Mouse (Mus musculus) neural tube, embryonic 12.5 days (tissue): ENCODE measurements around the gene Aida. TPM values are rescaled to one million over a fixed set of nuclear protein-coding genes. Genes with fewer than 3 reads are reported as not detected.

Experiments used
- ATAC-seq: fragments of 200-750 bp; cut with Nextera tagmentation; 2 replicates; pipeline ENCODE4 v1.8.0; 2017; ENCODE audit warnings: low read depth, mild to moderate bottlenecking, moderate TSS enrichment, moderate library complexity; ENCODE audit not compliant: low FRiP score
- H3K27ac ChIP-seq: fragments of 300-500 bp; sonication (generic); 2 replicates; pipeline ENCODE4 v1.5.1; 2016
- H3K27me3 ChIP-seq: fragments of 300-500 bp; sonication (generic); replicated peaks from 2 replicates; pipeline ENCODE4 v1.6.1; 2016; ENCODE audit warnings: mild to moderate bottlenecking
- H3K36me3 ChIP-seq: fragments of 300-500 bp; sonication (generic); 2 replicates; pipeline ENCODE4 v1.6.1; 2016; ENCODE audit warnings: mild to moderate bottlenecking
- H3K4me1 ChIP-seq: fragments of 300-500 bp; sonication (generic); 2 replicates; pipeline ENCODE4 v1.6.1; 2016
- H3K4me2 ChIP-seq: fragments of 300-500 bp; sonication (generic); replicated peaks from 2 replicates; pipeline ENCODE4 v1.6.1; 2016; ENCODE audit warnings: mild to moderate bottlenecking
- H3K4me3 ChIP-seq: fragments of 300-500 bp; sonication (generic); 2 replicates; pipeline ENCODE4 v1.5.1; 2016
- H3K9ac ChIP-seq: fragments of 300-500 bp; sonication (generic); 2 replicates; pipeline ENCODE4 v1.6.1; 2016; ENCODE audit warnings: mild to moderate bottlenecking
- H3K9me3 ChIP-seq: fragments of 300-500 bp; sonication (generic); 2 replicates; pipeline ENCODE4 v1.6.1; 2016; ENCODE audit warnings: mild to moderate bottlenecking
- WGBS: fragments of 180-500 bp; shearing (Covaris S2); methylation state at CpG from one replicate; pipeline ENCODE4 v1.1.7; 2016; 5-methylcytosine and 5-hydroxymethylcytosine counted together
- polyA plus RNA-seq: library from polyadenylated mRNA; unstranded; fragments of >200 nt; fragmentation: Nextera tagmentation; extraction: Ambion mirVana; gene quantifications from 2 replicates; pipeline ENCODE4 v1.2.1, GENCODE M21; 2016

Gene Aida
- polyA plus RNA-seq = 57.7 and 68.8 TPM in 2 replicates

DNA sequence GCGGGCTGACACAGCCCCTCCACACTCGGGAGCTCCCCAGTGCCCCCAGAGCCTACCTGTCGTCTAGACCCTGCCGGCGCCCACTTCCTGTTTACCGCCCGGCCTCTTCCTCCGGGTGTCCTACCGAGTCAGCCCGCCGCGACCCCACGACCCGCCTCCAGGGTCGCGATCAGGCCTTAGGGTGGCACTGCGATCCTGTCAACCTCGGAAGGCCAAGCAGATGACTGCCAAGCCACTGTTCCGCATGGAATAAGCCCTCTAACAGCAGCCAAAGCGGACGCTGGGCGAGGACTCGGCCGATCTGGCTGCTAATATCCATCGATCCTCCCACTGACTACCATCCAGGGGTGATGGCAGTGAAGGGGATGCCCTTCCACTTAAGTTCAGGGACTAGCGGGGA is at the start of gene Aida:
Aida (plus strand) TSS at position 126 of the 400 bp plus-strand sequence.
- H3K4me2 ChIP-seq = peak within 1 kb of the TSS; percentile 60
- peak within 1 kb of the TSS; percentile 49 for H3K9ac ChIP-seq
- no peaks in the 10 kb centered on the region for H3K4me1 ChIP-seq
- H3K27me3 ChIP-seq = no peaks in the 10 kb centered on the region
- peak; percentile 37 for ATAC-seq
- under 1% methylated on average over 26 of the region's 26 CpGs for WGBS
- peak within 1 kb of the TSS; percentile 49 for H3K4me3 ChIP-seq
- H3K36me3 ChIP-seq = 0 out of 2 replicates have a peak, but pooled peaks cover 14% of the 10 kb centered on the region
- no peak within 1 kb of the TSS for H3K27ac ChIP-seq
- H3K9me3 ChIP-seq = no peaks in the 10 kb centered on the region

DNA sequence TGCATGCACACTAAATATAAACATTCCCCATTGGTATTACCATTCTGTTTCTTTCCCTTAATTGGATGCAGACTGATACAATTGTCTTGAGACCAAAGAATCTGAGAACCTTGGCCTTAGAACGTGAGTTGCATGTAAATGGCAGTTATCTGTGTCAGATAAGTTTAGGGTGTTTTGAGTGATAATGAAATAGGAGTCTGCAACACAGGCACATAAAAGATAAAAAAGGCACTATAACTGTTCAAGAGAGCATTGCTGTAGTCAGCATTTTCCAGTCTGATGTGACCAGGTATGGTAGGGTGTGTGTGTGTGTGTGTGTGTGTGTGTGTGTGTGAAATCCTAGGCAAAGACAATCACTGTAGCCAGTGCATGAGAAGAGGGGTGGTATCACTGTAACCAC is 48.2 kb upstream of the Aida start:
- no peak for ATAC-seq
- 52% methylated on average over 1 of the region's 1 CpGs for WGBS
- Histone ChIP-seq H3K4me1 (no peaks in the 10 kb centered on the region), H3K4me2 (no peak overlapping the region), H3K36me3 (no peaks in the 10 kb centered on the region), H3K9me3 (0 out of 2 replicates have a peak, but pooled peaks cover 8% of the 10 kb centered on the region), H3K27ac (no peak overlapping the region), H3K27me3 (no peaks in the 10 kb centered on the region), H3K9ac (no peak overlapping the region), H3K4me3 (no peak overlapping the region)

DNA sequence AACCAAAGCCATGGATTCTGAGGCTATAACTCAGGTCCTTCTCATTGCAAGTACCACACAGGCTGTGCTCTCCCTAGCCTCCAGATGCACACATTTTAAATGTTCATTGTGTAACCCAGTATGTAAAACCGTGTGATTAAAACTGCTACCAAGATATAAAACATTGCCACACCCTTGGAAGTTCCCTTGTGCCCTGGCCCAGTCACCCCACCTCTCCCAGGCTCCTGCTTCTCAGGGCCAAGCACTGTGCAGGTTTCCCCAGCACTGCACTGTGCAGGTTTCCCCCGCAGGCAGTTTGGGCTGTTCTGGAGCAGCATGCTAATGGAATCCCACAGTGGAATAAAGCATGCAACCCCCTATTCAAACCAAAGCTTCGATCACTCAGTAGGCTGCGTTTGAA is 45.8 kb upstream of the Aida start:
- Histone ChIP-seq H3K4me1 (no peaks in the 10 kb centered on the region), H3K36me3 (no peaks in the 10 kb centered on the region), H3K9ac (no peak overlapping the region), H3K4me3 (no peak overlapping the region), H3K27me3 (no peaks in the 10 kb centered on the region), H3K4me2 (no peak overlapping the region), H3K9me3 (no peaks in the 10 kb centered on the region), H3K27ac (no peak overlapping the region)
- WGBS = 77% methylated on average over 4 of the region's 4 CpGs
- ATAC-seq = no peak

DNA sequence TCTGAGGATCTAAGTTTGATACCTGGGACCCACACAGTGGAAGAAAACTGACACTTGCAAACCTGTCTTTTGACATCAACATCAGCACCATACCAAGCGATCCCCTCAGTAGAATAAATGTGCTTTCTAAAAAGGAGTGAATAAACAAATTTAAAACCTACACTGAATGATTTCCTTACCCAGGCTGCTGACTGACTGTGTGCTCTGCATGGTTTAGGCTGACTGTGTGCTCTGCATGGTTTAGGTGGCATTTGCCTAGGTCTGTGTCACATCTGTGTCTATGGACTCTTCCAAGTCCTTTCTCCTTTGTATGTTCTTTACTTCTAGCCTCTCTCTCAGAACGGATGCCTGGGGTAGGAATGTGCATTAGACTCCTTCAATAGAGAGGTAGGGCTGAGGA is 44.6 kb upstream of the Aida start:
- no peaks in the 10 kb centered on the region for H3K9me3 ChIP-seq
- H3K4me2 ChIP-seq = no peak overlapping the region
- no peak overlapping the region for H3K9ac ChIP-seq
- no peak overlapping the region for H3K27ac ChIP-seq
- H3K36me3 ChIP-seq = no peaks in the 10 kb centered on the region
- no peak overlapping the region for H3K4me3 ChIP-seq
- H3K27me3 ChIP-seq = no peaks in the 10 kb centered on the region
- no peaks in the 10 kb centered on the region for H3K4me1 ChIP-seq
- no peak for ATAC-seq
- 82% methylated on average over 2 of the region's 2 CpGs for WGBS

DNA sequence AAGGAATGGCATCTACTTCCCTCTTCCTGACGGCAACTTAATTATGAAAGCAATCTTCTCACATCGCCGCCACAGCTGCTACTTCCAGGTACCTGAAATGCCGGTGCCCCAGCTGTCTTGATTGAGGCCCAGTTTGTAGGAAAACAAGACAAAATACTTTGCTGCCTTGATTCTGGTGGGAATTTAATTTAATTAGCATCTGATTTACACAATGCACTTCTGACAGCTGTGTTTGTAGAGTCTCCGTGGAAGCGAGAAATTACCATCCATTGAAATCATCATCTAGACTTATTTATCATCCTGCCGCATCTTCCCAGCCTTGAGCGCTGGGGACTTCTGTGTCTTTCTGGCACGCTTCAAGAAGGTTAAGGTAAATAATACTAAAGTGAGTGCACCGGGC is 43.8 kb upstream of the Aida start:
- no peaks in the 10 kb centered on the region for H3K27me3 ChIP-seq
- H3K9me3 ChIP-seq = no peaks in the 10 kb centered on the region
- no peak overlapping the region for H3K27ac ChIP-seq
- H3K4me1 ChIP-seq = no peaks in the 10 kb centered on the region
- H3K36me3 ChIP-seq = no peaks in the 10 kb centered on the region
- no peak overlapping the region for H3K4me3 ChIP-seq
- no peak overlapping the region for H3K4me2 ChIP-seq
- 50% methylated on average over 10 of the region's 10 CpGs for WGBS
- ATAC-seq = no peak
- no peak overlapping the region for H3K9ac ChIP-seq

DNA sequence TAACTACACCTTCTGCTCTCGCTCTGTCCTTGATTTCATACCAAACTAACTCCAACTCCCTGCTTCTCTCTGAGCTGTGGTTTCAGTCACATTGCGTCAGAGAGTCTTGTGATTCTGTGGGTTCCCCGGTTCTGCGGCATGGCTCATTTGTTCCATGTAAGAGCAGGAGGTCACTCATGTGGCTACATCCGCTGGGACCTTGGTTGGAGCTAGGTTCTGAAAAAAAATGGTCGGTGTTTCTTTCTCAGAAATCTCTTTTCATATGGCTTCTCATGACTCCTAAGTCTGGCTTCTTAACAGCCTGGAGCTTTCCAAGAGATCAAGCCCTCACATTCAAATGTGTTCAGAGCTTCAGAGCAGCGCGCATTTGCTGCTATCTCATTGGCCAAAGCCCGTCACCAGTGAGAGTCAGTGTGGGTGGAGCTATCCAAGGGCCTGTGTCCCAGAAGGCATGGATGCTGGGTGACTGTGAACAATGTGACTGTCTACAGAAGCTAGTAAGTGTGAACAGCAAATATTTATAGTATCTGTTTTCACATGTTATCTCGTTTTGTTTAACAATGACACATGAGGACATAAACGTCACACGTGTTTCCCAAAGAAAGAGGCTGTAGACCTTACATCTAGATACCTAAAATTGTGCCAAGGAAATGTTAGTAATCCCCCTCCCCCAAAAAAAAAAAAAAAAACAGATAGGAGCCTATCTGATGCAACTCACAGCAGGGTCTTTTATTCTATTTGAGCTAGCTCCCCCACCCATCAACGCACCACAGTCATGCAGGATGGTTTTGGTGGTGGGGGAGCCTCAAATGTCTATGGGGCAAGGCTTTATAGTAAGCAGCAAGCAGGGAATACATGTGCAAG is 32.0 kb upstream of the Aida start:
- Histone ChIP-seq H3K36me3 (no peaks in the 10 kb centered on the region), H3K4me1 (no peaks in the 10 kb centered on the region), H3K9ac (no peak overlapping the region), H3K27me3 (no peaks in the 10 kb centered on the region), H3K4me3 (no peak overlapping the region), H3K27ac (no peak overlapping the region), H3K4me2 (no peak overlapping the region), H3K9me3 (no peaks in the 10 kb centered on the region)
- 83% methylated on average over 13 of the region's 13 CpGs for WGBS
- no peak for ATAC-seq

DNA sequence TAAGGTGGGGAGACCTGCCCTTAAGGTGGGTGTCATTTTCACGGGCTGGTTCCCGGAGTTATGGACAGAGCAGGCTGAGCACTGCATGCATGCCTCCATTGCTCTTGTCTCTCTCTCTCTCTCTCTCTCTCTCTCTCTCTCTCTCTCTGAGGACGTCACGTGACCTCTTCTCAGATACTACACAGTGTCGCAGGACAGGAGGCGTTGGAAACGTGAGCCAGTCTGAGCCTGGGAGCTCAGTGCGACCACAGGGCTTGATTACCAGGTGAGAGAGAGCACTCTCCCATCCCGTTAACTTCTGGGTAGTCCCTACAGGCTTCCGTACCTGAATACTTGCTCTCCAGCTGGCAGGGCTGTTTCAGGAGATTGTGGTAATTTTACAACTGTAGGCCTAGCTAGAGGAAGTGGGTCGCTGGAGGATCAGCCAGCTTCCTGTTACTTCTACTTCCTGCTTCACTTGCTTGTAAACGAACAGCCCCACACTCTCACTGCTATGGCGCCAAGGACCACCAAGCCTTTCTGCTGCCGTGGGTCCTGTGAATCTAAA is 30.4 kb upstream of the Aida start:
- no peaks in the 10 kb centered on the region for H3K36me3 ChIP-seq
- H3K4me1 ChIP-seq = no peaks in the 10 kb centered on the region
- H3K4me2 ChIP-seq = no peak overlapping the region
- 74% methylated on average over 14 of the region's 14 CpGs for WGBS
- H3K27me3 ChIP-seq = no peaks in the 10 kb centered on the region
- no peak for ATAC-seq
- H3K4me3 ChIP-seq = no peak overlapping the region
- no peak overlapping the region for H3K27ac ChIP-seq
- no peaks in the 10 kb centered on the region for H3K9me3 ChIP-seq
- H3K9ac ChIP-seq = no peak overlapping the region

DNA sequence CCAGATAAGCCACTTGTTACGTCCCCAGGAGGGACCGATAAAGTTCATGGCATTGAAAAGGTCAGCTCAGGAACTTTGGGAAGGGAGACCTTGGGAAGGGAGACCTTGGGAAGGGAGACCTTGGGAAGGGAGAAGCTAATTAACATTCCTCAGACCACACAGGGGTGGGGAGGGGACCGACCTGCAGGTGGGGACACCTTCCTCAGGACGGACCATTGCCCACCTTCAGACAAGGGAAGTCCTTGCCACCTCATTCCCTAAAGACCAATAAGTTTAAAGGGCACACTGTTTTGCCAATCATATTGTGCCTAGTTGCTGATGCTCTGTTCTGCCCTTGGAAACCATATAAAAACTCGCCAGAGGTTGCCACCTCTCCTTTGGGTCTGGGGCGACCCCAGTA is 28.7 kb upstream of the Aida start:
- 83% methylated on average over 6 of the region's 6 CpGs for WGBS
- H3K4me2 ChIP-seq = no peak overlapping the region

DNA sequence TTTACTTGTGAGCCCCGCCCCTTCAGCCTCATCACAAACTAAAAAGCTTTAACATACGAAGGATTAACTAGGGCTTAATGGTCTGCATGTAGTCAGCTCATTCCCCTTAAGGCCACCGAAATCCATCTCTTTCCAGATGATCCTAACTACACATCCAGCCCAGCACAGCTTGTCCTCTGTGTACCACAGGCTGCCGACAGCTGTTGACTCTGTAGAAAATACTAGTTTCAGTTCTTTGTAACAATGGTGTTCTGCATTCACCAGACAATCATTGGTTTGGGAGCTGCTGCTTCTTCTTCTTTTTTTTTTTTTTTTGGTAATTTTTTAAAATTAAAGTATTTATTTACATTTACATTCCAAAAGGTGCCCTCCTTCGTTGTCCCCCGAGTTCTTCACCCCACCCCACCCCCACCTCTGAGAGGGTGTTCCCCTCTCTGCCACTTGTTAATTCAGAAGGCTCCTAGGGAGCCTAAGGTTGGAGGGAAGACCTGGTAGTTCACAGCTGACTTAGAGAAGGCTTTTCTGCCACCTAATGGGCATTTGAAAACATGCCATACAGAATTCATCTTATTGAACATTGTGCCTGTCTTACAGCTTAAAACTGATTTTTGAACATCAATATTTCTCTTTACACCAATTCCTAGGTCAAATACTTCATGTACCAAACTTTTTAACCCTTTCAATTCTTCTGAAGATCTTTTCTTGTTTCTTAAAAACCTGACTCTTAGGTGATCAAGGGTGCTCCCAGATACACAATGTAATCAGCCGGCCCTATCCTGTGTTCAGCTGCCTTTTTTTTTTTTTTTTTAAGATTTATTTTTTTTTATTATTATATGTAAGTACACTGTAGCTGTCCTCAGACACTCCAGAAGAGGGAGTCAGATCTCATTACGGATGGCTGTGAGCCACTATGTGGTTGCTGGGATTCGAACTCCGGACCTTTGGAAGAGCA is 23.2 kb upstream of the Aida start:
- 65% methylated on average over 10 of the region's 10 CpGs for WGBS
- no peak overlapping the region for H3K27ac ChIP-seq
- no peak overlapping the region for H3K4me3 ChIP-seq
- H3K9me3 ChIP-seq = no peaks in the 10 kb centered on the region
- H3K4me2 ChIP-seq = no peak overlapping the region
- H3K9ac ChIP-seq = no peak overlapping the region
- no peaks in the 10 kb centered on the region for H3K27me3 ChIP-seq
- H3K36me3 ChIP-seq = peaks cover 5% of the 10 kb centered on the region
- no peaks in the 10 kb centered on the region for H3K4me1 ChIP-seq
- ATAC-seq = no peak

More for the DNA sequence above, 28.7 kb upstream of the Aida start:
- H3K27ac ChIP-seq = no peak overlapping the region
- H3K4me1 ChIP-seq = no peaks in the 10 kb centered on the region
- H3K36me3 ChIP-seq = no peaks in the 10 kb centered on the region
- no peak overlapping the region for H3K4me3 ChIP-seq
- H3K9me3 ChIP-seq = no peaks in the 10 kb centered on the region
- H3K27me3 ChIP-seq = no peaks in the 10 kb centered on the region
- H3K9ac ChIP-seq = no peak overlapping the region
- no peak for ATAC-seq

DNA sequence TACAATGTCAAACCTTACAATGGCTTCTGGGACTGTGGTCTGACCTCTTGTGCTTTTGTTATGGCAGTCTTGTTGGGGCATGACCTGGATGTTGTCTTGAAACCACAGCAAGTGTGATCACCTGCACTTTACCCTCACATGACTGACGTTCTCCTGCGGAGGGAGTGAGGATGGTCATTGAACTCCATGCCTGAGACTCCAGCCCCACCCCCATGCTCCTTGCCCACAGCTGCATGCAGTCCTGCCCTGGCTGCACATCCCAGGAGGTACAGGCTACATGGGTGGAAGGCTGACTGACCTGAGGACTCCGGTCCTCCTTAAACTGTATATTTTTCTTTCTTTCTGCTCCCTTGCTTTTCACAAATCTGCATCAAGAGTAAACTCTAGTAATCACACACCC is 22.0 kb upstream of the Aida start:
- Histone ChIP-seq H3K36me3 (peaks cover 15% of the 10 kb centered on the region), H3K9me3 (no peaks in the 10 kb centered on the region), H3K4me1 (no peaks in the 10 kb centered on the region), H3K4me3 (no peak overlapping the region), H3K4me2 (no peak overlapping the region), H3K27me3 (no peaks in the 10 kb centered on the region), H3K9ac (no peak overlapping the region), H3K27ac (no peak overlapping the region)
- no peak for ATAC-seq
- WGBS = 72% methylated on average over 3 of the region's 3 CpGs

DNA sequence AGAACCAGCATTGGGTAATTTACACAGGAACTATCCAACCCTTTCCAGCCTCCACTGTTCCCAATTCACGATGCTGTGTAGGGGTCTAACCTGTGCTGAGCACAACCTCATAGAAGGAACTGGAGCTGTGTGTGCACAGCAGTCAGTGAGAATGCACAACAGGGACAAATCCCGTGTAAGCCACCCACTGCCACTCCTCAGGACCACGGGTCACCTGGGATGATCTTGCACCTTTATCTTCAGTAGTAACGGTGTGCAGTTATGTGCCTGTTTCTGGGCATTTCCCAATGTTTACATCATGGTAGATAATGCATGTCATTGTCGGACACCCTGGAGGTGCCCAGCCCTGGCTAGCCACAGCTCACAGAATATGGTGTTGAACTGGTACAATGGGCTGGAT is 20.6 kb upstream of the Aida start:
- Histone ChIP-seq H3K9me3 (no peaks in the 10 kb centered on the region), H3K9ac (no peak overlapping the region), H3K27ac (no peak overlapping the region), H3K4me1 (no peaks in the 10 kb centered on the region), H3K36me3 (peaks cover 27% of the 10 kb centered on the region), H3K27me3 (no peaks in the 10 kb centered on the region), H3K4me3 (no peak overlapping the region), H3K4me2 (no peak overlapping the region)
- ATAC-seq = no peak
- WGBS = 88% methylated on average over 5 of the region's 5 CpGs

DNA sequence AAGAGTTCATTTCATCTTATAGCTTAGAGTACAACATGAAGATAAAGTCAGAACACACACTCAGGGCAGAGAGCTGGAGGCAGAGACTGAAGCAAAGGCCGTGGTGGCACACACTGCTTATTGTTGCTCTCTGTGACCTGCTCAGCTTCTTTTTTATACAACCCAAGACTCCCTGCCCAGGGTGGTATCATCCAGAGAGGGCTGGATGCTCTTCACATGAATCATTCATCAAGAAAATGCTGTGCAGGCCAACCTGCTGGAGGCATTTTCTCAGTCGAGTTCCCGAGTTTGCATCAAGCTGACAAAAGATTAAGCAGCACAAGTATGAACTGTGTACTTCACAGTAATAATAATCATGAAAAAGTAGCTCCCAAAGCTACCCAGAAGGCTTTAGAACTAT is 8.0 kb upstream of the Aida start:
- no peak for ATAC-seq
- no peak overlapping the region for H3K4me2 ChIP-seq
- WGBS = 90% methylated on average over 3 of the region's 3 CpGs
- H3K4me1 ChIP-seq = no peaks in the 10 kb centered on the region
- no peaks in the 10 kb centered on the region for H3K27me3 ChIP-seq
- H3K9ac ChIP-seq = no peak overlapping the region
- peaks cover 81% of the 10 kb centered on the region for H3K36me3 ChIP-seq
- no peak overlapping the region for H3K27ac ChIP-seq
- H3K9me3 ChIP-seq = no peaks in the 10 kb centered on the region
- H3K4me3 ChIP-seq = no peak overlapping the region
